Mouse (Mus musculus) ES-Bruce4 (cell line): ENCODE results near the gene Pus1.

Experiments used
- CTCF ChIP-seq: IDR thresholded peaks from one replicate; pipeline ENCODE4 v1.8.1; 2011; ENCODE audit warnings: low read depth, low read length
- EP300 ChIP-seq: IDR thresholded peaks from 2 replicates; pipeline ENCODE4 v1.6.1; 2011; ENCODE audit warnings: low read depth, low read length; ENCODE audit not compliant: insufficient read depth
- POLR2A ChIP-seq: IDR thresholded peaks from one replicate; pipeline ENCODE4 v1.8.1; 2011; ENCODE audit warnings: low read length; ENCODE audit not compliant: insufficient read depth

DNA sequence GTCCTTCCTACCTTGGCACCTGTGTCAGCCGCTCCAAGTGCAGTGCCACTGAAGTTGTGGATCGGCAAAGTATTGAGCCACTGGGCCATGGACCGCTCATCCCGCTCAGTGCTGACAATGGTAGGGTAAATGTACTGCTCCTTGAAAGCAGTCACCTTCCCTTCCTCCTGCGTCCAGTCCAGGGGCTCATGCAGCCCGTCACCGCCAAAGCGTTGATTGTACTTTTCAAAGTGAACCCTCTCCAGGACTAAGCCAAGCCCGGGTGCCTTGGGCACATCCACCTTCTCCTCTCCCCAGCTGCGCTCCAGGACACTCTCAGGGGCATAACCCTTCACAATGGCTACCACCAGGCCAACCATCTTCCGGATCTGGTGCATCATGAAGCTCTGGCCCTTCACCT, 5.9 kb downstream of the Pus1 start:
- TF ChIP-seq POLR2A (no peak), CTCF (no peak), EP300 (no peak)
